ENCODE assay signal across 10 mouse cellular contexts in genomic region chr19:50362655-50363500, GRCm38 (mm10).
A peak's percentile ranks its signal among the peaks of the same experiment; 100 is the strongest.
DNase-seq lines count a peak whose midpoint lies in the region; ATAC-seq and TF ChIP-seq lines count a peak whose summit lies in the region.
"Had no signal": no experiment of that assay in that cellular context is flagged by ENCODE, and none has a peak within 500 bp of the region (broad histone marks: within the 10 kb centered on the region; RNA-seq: fewer than 3 reads in every experiment).

No protein-coding gene starts in this region.

- WGBS in heart, embryonic 10.5 days, result 32% methylated on average over 9 of the region's 9 CpGs
- WGBS in heart, postnatal 0 days, result 26% methylated on average over 9 of the region's 9 CpGs
- 12% methylated on average over 9 of the region's 9 CpGs for WGBS in midbrain, embryonic 14.5 days

- intact Hi-C loops in heart, postnatal 14 days (cut with DNase I), result no loop called here

- no peaks in the 10 kb centered on the region for H3K36me3 ChIP-seq in heart, embryonic 10.5 days
- no peaks in the 10 kb centered on the region for H3K36me3 ChIP-seq in heart, postnatal 0 days (replicated peaks; ENCODE audit: control insufficient read depth, insufficient read depth, low read length)
- H3K36me3 ChIP-seq in midbrain, embryonic 14.5 days (ENCODE audit: control insufficient read depth, insufficient read depth, low read length), result no peaks in the 10 kb centered on the region
- H3K36me3 ChIP-seq: liver, embryonic 13.5 days had no signal

- H3K9me3 ChIP-seq in heart, embryonic 10.5 days, result no peaks in the 10 kb centered on the region
- no peaks in the 10 kb centered on the region for H3K9me3 ChIP-seq in heart, postnatal 0 days (replicated peaks; ENCODE audit: control insufficient read depth, low read length)
- no peaks in the 10 kb centered on the region for H3K9me3 ChIP-seq in midbrain, embryonic 14.5 days (ENCODE audit: control insufficient read depth, low read length)
- H3K9me3 ChIP-seq: liver, embryonic 13.5 days had no signal

- H3K4me3 ChIP-seq in heart, embryonic 10.5 days, result no peak overlapping the region
- no peak overlapping the region for H3K4me3 ChIP-seq in heart, postnatal 0 days (ENCODE audit: low read depth, low read length)
- H3K4me3 ChIP-seq in midbrain, embryonic 14.5 days (replicated peaks; ENCODE audit: low read depth, low read length), result no peak overlapping the region
- H3K4me3 ChIP-seq: liver, embryonic 13.5 days had no signal

- H3K4me1 ChIP-seq in heart, embryonic 10.5 days, result peaks cover 11% of the 10 kb centered on the region; the same call in 1 of the 2 replicates
- H3K4me1 ChIP-seq in heart, postnatal 0 days (ENCODE audit: control insufficient read depth, insufficient read depth), result peaks cover 4% of the 10 kb centered on the region; the same call in 1 of the 2 replicates
- H3K4me1 ChIP-seq in midbrain, embryonic 14.5 days (ENCODE audit: control insufficient read depth, insufficient read depth, low read length), result no peaks in the 10 kb centered on the region
- H3K4me1 ChIP-seq: liver, embryonic 13.5 days had no signal

- peak overlapping the region; percentile 60; the same call in 1 of the 2 replicates for H3K27ac ChIP-seq in heart, embryonic 10.5 days
- no peak overlapping the region for H3K27ac ChIP-seq in heart, postnatal 0 days (ENCODE audit: low read depth)
- no peak overlapping the region for H3K27ac ChIP-seq in midbrain, embryonic 14.5 days (replicated peaks; ENCODE audit: low read depth, low read length)
- H3K27ac ChIP-seq: liver, embryonic 13.5 days had no signal

- ATAC-seq in heart, postnatal 0 days (ENCODE audit: insufficient read depth, low read depth), result peak; percentile 51; the same call in 1 of the 2 replicates
- ATAC-seq in midbrain, embryonic 14.5 days (ENCODE audit: low FRiP score, low TSS enrichment), result no peak; the same call in 1 of the 2 replicates

- TF ChIP-seq EP300 in heart, postnatal 0 days (IDR thresholded peaks at IDR 0.05; ENCODE audit: low read depth), result no peak

- TF ChIP-seq CTCF in heart, postnatal 0 days (IDR thresholded peaks at IDR 0.05; ENCODE audit: low read depth), result no peak

- no peaks in the 10 kb centered on the region for H3K27me3 ChIP-seq in heart, embryonic 10.5 days (ENCODE audit: insufficient read depth, poor library complexity, severe bottlenecking)
- no peaks in the 10 kb centered on the region for H3K27me3 ChIP-seq in heart, postnatal 0 days (ENCODE audit: control insufficient read depth, insufficient read depth, low read length)
- H3K27me3 ChIP-seq in midbrain, embryonic 14.5 days (ENCODE audit: control insufficient read depth, insufficient read depth, low read length), result no peaks in the 10 kb centered on the region
- H3K27me3 ChIP-seq: liver, embryonic 13.5 days had no signal

- no peak overlapping the region for H3K9ac ChIP-seq in heart, postnatal 0 days (replicated peaks; ENCODE audit: low read depth, low read length)
- H3K9ac ChIP-seq in midbrain, embryonic 14.5 days (replicated peaks; ENCODE audit: low read length), result no peak overlapping the region
- H3K9ac ChIP-seq: liver, embryonic 13.5 days had no signal

- H3K4me2 ChIP-seq in heart, postnatal 0 days (ENCODE audit: low read depth, low read length), result peak overlapping the region; percentile 30; the same call in 1 of the 2 replicates
- H3K4me2 ChIP-seq in midbrain, embryonic 14.5 days (ENCODE audit: low read length), result no peak overlapping the region
- H3K4me2 ChIP-seq: liver, embryonic 13.5 days had no signal

- DNase-seq in heart, embryonic 10.5 days (ENCODE audit: low spot score), result peak; percentile 78
- DNase-seq in heart, postnatal 14 days, result no peak
- peak; percentile 31 for DNase-seq in brain, adult 2 months (ENCODE audit: low read depth, low spot score)
- peak; percentile 16 for DNase-seq in heart, postnatal 0 days (ENCODE audit: low spot score)
- DNase-seq in midbrain, embryonic 14.5 days, result peak; percentile 62
- no peak for DNase-seq in kidney, adult 9 months
- DNase-seq in cerebellum, adult 11-12 months, result no peak
- no peak for DNase-seq in thymus, adult 18-20 months
- DNase-seq: cerebellum, adult 8-10 months; liver, embryonic 13.5 days had no signal

Comparison
In these comparisons a context has a peak if more than half of its experiments do, and no peak if none do; other contexts are left out.
1. DNase-seq: peak in heart, embryonic 10.5 days (single experiment), brain, adult 2 months (single experiment), heart, postnatal 0 days (single experiment) and midbrain, embryonic 14.5 days (single experiment); none in heart, postnatal 14 days (0 of 2), kidney, adult 9 months (single experiment), cerebellum, adult 11-12 months (single experiment) and thymus, adult 18-20 months (0 of 2).